Mouse (Mus musculus) forebrain, embryonic 16.5 days (tissue): ENCODE measurements around the gene Gpr137. TPM values are rescaled to one million over a fixed set of nuclear protein-coding genes. Genes with fewer than 3 reads are reported as not detected.

Source experiments
- ATAC-seq: fragments of 200-750 bp; cut with Nextera tagmentation; 2 replicates; pipeline ENCODE4 v1.8.0; 2017; ENCODE audit warnings: mild to moderate bottlenecking, moderate library complexity
- H3K27ac ChIP-seq: fragments of 300-500 bp; sonication (generic); 2 replicates; pipeline ENCODE4 v1.5.1; 2014; ENCODE audit warnings: low read length, control low read depth
- H3K27me3 ChIP-seq: fragments of 300-500 bp; sonication (generic); replicated peaks from 2 replicates; pipeline ENCODE4 v1.6.1; 2014; ENCODE audit warnings: low read length; ENCODE audit not compliant: control insufficient read depth, insufficient read depth
- H3K36me3 ChIP-seq: fragments of 300-500 bp; sonication (generic); 2 replicates; pipeline ENCODE4 v1.6.1; 2014; ENCODE audit not compliant: control insufficient read depth, insufficient read depth
- H3K4me1 ChIP-seq: fragments of 300-500 bp; sonication (generic); replicated peaks from 2 replicates; pipeline ENCODE4 v1.6.1; 2014; ENCODE audit warnings: low read length; ENCODE audit not compliant: control insufficient read depth, insufficient read depth
- H3K4me2 ChIP-seq: fragments of 300-500 bp; sonication (generic); 2 replicates; pipeline ENCODE4 v1.6.1; 2014; ENCODE audit warnings: mild to moderate bottlenecking, low read length, control low read depth
- H3K4me3 ChIP-seq: fragments of 300-500 bp; sonication (generic); replicated peaks from 2 replicates; pipeline ENCODE4 v1.5.1; 2014; ENCODE audit warnings: mild to moderate bottlenecking, low read length, control low read depth
- H3K9ac ChIP-seq: fragments of 300-500 bp; sonication (generic); replicated peaks from 2 replicates; pipeline ENCODE4 v1.6.1; 2014; ENCODE audit warnings: low read depth, low read length, control low read depth
- H3K9me3 ChIP-seq: fragments of 300-500 bp; sonication (generic); 2 replicates; pipeline ENCODE4 v1.6.1; 2016; ENCODE audit warnings: low read length; ENCODE audit not compliant: control insufficient read depth
- WGBS: fragments of 180-500 bp; shearing (Covaris S2); extraction: QIAGEN DNeasy Blood & Tissue Kit; methylation state at CpG from one replicate; pipeline ENCODE4 v1.1.7; 2014; 5-methylcytosine and 5-hydroxymethylcytosine counted together
- polyA plus RNA-seq: library from polyadenylated mRNA; unstranded; fragments of >200 nt; fragmentation: Nextera tagmentation; extraction: Ambion mirVana; gene quantifications from 2 replicates; pipeline ENCODE4 v1.2.1, GENCODE M21; 2015

Gene Gpr137
- polyA plus RNA-seq, 1 experiment from 2014 or later: 52.5 TPM

DNA sequence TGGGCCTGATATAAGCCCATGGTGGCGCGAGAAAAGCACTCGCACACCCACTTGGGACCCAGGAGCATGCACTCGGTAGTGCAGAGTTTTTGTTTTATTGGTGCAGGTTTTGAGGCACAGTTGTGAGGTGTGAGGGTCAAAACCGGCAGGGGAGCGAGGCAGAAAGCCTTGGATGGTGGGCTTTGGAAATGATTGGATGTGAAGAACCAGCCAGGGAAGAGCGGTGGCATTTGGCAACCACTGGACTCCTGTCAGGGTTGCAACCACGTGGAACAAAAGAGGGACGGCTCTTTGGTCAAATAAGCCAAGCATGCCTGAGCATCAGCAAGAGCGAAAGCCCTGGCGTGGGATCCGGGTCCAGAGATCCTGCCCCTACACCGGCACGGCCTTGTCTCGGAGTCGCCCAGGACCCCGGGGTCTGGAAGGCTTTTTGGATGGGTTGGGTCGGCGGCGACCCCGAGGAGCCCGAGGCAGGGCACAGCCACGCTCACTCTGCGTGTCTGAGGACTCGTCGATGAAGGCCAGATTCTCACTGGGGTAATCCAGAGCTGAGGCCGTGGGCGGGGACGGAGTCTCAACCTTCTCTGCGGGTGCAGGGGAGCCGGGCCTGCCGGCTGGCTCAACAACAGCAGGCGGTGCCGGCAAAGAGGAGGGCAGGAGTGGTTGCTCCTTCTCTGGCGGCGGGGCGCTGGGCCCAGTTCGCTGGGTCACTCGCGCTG lies 16.5 kb downstream of the Gpr137 start:
- WGBS: 6% methylated on average over 40 of the region's 40 CpGs
- Histone ChIP-seq H3K9me3 (no peaks in the 10 kb centered on the region), H3K4me2 (no peak overlapping the region), H3K27ac (no peak overlapping the region), H3K4me1 (peaks cover 17% of the 10 kb centered on the region), H3K27me3 (peaks cover 62% of the 10 kb centered on the region), H3K36me3 (no peaks in the 10 kb centered on the region), H3K4me3 (no peak overlapping the region), H3K9ac (no peak overlapping the region)
- no peak for ATAC-seq

DNA sequence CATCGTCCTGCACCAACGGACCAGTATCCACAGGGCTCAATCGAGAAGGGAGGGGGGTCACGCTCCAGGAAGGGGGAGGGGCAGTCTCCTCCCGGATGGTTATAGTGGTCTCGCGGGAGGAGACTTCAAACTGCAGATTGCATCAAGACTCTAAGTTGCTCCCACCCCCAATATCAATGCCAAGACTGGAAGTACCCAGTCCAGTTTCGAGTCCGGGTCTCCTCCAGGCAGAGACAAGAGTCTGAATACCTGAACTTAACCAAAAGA lies 17.0 kb downstream of the Gpr137 start, which contains the start of gene Catsperz:
TSS of gene Catsperz (minus strand) at position 74 of the 267 bp plus-strand sequence.
- Histone ChIP-seq H3K9ac (no peak within 1 kb of the TSS), H3K4me3 (0 out of 2 replicates have a peak within 1 kb of the TSS, but pooled peaks have one; percentile 4), H3K4me2 (peak within 1 kb of the TSS; percentile 12; the same call in 1 of the 2 replicates), H3K9me3 (no peaks in the 10 kb centered on the region), H3K4me1 (peaks cover 22% of the 10 kb centered on the region), H3K27ac (no peak within 1 kb of the TSS), H3K27me3 (peaks cover 58% of the 10 kb centered on the region), H3K36me3 (no peaks in the 10 kb centered on the region)
- no peak for ATAC-seq
- WGBS: 5% methylated on average over 9 of the region's 9 CpGs

- H3K4me3 ChIP-seq: 0 out of 2 replicates have a peak overlapping the region, but pooled peaks have one; percentile 4
- H3K9ac ChIP-seq: no peak overlapping the region
These were observed 17.6 kb downstream of the Gpr137 start for GRCm38 (mm10) chr19:6924461-6925306.

DNA sequence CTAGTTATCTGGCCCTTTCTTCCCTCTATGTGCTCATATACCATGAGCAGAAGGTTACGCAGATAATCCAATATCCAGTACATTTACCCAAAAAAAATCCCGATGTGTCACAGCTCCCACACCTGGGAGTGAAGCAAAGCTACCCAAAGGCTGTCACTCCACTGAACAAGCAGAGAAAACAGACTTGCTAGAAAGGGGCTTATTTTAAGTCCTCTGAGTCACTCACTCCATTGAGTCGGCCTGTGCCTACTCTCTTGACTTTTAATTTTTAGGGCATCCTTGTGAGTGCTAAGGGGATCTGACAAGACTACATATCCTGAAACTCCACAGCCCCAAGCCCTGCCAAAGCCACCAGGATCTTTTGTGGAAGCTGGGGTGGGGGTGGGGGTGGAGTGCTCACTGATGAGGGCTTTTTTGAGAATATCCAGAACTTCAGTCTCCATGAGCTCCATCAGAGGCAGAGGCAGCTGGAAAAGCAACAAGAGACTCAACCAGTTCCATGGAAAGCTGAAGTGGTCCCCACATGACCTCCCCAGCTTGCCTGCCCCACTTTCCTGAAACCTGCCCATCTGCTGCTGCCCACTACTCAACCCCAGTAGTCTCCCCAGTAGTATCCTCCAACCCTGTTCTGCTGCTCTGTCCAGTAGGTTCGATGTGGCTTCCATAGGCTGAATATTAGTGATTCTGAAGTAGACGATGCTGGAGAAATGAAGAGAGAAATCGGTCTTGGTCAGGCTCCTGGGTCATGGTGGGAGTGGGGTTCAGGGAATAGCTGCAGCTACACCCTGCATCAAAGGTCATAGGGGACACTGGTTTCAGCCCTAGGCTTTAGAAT lies 19.2 kb downstream of the Gpr137 start:
- no peaks in the 10 kb centered on the region for H3K9me3 ChIP-seq
- H3K4me2 ChIP-seq: no peak overlapping the region
- no peak overlapping the region for H3K9ac ChIP-seq
- no peak overlapping the region for H3K27ac ChIP-seq
- no peak for ATAC-seq
- H3K4me1 ChIP-seq: peaks cover 26% of the 10 kb centered on the region
- H3K4me3 ChIP-seq: no peak overlapping the region
- 57% methylated on average over 6 of the region's 6 CpGs for WGBS
- H3K36me3 ChIP-seq: 0 out of 2 replicates have a peak, but pooled peaks cover 1% of the 10 kb centered on the region
- peaks cover 52% of the 10 kb centered on the region for H3K27me3 ChIP-seq

More at GRCm38 (mm10) chr19:6924461-6925306, 17.6 kb downstream of the Gpr137 start:
- Histone ChIP-seq H3K4me2 (peak overlapping the region; percentile 12; the same call in 1 of the 2 replicates), H3K27ac (no peak overlapping the region), H3K9me3 (no peaks in the 10 kb centered on the region), H3K27me3 (peaks cover 54% of the 10 kb centered on the region), H3K4me1 (peaks cover 26% of the 10 kb centered on the region), H3K36me3 (no peaks in the 10 kb centered on the region)
- ATAC-seq: no peak
- WGBS: 4% methylated on average over 39 of the region's 39 CpGs

- H3K4me2 ChIP-seq: peak within 1 kb of the TSS; percentile 91
- ATAC-seq: peak; percentile 97
- 0 out of 2 replicates have a peak, but pooled peaks cover 2% of the 10 kb centered on the region for H3K36me3 ChIP-seq
- peaks cover 42% of the 10 kb centered on the region for H3K27me3 ChIP-seq
- H3K4me3 ChIP-seq: peak within 1 kb of the TSS; percentile 70
- peak within 1 kb of the TSS; percentile 84 for H3K9ac ChIP-seq
- under 1% methylated on average over 61 of the region's 66 CpGs for WGBS
- H3K27ac ChIP-seq: peak within 1 kb of the TSS; percentile 76
- peaks cover 24% of the 10 kb centered on the region for H3K4me1 ChIP-seq
- no peaks in the 10 kb centered on the region for H3K9me3 ChIP-seq
These were observed 20.4 kb downstream of the Gpr137 start, which contains the start of gene Esrra for GRCm38 (mm10) chr19:6921647-6922567. Gene Esrra, minus strand, starts transcription at chr19:6921813.

DNA sequence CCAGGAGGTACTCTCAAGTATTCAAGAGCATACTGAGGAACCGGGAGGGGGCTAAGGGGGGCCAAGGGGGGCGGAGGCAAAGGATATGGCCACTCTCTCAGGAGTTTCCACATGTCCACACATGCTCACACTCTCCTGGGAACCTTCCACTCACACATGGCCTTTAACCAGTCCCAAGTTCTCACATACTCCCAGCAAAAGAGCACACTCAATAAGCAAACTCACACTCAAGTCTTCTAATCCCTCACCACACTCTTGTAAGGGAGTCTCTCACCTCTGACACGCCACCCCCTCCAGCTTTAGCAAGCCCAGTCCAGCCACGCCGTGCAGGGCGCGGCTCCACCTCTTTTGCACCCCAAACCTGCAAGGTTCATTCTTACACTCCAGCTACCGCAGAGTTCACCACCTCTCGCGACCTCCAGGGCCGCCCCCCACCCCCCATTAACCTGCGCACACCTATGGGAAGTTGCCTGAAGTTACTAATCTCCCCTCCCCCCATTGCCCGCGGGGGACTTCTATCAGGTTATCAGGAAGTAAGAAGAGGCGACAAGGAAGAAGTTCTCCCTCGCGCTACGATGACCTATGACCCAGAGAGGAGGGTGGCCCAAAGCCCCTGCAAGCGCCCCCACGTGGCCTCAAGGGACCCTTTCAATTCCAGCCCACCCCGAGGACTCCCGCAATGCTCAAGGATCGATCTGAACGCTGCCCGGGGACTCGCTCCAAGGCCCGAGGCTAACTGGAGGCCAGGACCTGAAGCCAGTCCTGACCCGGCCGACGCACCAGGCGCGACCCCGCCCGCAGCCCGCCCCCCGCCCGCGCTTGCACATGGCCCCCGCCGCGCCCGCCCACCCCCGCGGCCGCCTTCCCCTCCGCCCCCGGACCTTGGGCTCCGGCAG lies 21.3 kb downstream of the Gpr137 start:
- peak overlapping the region; percentile 76 for H3K27ac ChIP-seq

GRCm38 (mm10) chr19:6919876-6920740 lies 22.2 kb downstream of the Gpr137 start:
- Histone ChIP-seq H3K36me3 (0 out of 2 replicates have a peak, but pooled peaks cover 2% of the 10 kb centered on the region), H3K4me1 (peaks cover 22% of the 10 kb centered on the region), H3K9ac (0 out of 2 replicates have a peak overlapping the region, but pooled peaks have one; percentile 0), H3K4me3 (peak overlapping the region; percentile 70), H3K27me3 (peaks cover 25% of the 10 kb centered on the region), H3K27ac (no peak overlapping the region), H3K9me3 (no peaks in the 10 kb centered on the region), H3K4me2 (peak overlapping the region; percentile 91)
- WGBS: 50% methylated on average over 7 of the region's 8 CpGs
- ATAC-seq: no peak

More for the DNA sequence above, 21.3 kb downstream of the Gpr137 start:
- H3K36me3 ChIP-seq: 0 out of 2 replicates have a peak, but pooled peaks cover 2% of the 10 kb centered on the region
- peak overlapping the region; percentile 84 for H3K9ac ChIP-seq
- WGBS: 1% methylated on average over 46 of the region's 48 CpGs
- peaks cover 22% of the 10 kb centered on the region for H3K4me1 ChIP-seq
- peaks cover 33% of the 10 kb centered on the region for H3K27me3 ChIP-seq
- peak overlapping the region; percentile 70 for H3K4me3 ChIP-seq
- peak overlapping the region; percentile 91 for H3K4me2 ChIP-seq
- H3K9me3 ChIP-seq: no peaks in the 10 kb centered on the region
- ATAC-seq: peak; percentile 9
